Mouse (Mus musculus) MEL (cell line): ENCODE measurements around the gene Bcas2. TPM values are rescaled to one million over a fixed set of nuclear protein-coding genes. Genes with fewer than 3 reads are reported as not detected.
"Not testable (repeated sequence)": the region's sequence is repeated elsewhere in the genome, so short reads cannot be mapped to it uniquely, and the experiment has no call there.

Experiments
- DNase-seq: peaks from one replicate; pipeline ENCODE4 v3.0.0; 2011; ENCODE audit warnings: low read depth, low spot score
- H3K27ac ChIP-seq: 2 replicates; pipeline ENCODE4 v1.5.1; 2012; ENCODE audit warnings: low read depth, mild to moderate bottlenecking, control low read depth, low read length, moderate library complexity; ENCODE audit not compliant: control insufficient read depth
- H3K27me3 ChIP-seq, 2 experiments: fragments of 150-350 bp in 1 of 2; sonication (generic) in 1 of 2; 2 replicates each; pipeline ENCODE4 v1.6.1; 2012; ENCODE audit warnings: low read length in 2 of 2, mild to moderate bottlenecking in 2 of 2, improper control_type of control experiment in 1 of 2, moderate library complexity in 1 of 2; ENCODE audit not compliant: insufficient read depth in 2 of 2, control insufficient read depth in 1 of 2
- H3K36me3 ChIP-seq, 2 experiments: 2 replicates each; pipeline ENCODE4 v1.6.1; 2012 to 2014; ENCODE audit warnings: low read length in 2 of 2, improper control_type of control experiment in 1 of 2, inconsistent platforms in 1 of 2, mild to moderate bottlenecking in 1 of 2; ENCODE audit not compliant: insufficient read depth in 2 of 2, control insufficient read depth in 1 of 2
- H3K4me1 ChIP-seq, 2 experiments: fragments of 150-350 bp in 1 of 2; sonication (generic) in 1 of 2; 2 replicates each; pipeline ENCODE4 v1.6.1; 2012; ENCODE audit warnings: low read length in 2 of 2, improper control_type of control experiment in 1 of 2, mild to moderate bottlenecking in 1 of 2; ENCODE audit not compliant: insufficient read depth in 2 of 2, control insufficient read depth in 1 of 2
- H3K4me3 ChIP-seq, 2 experiments: fragments of 150-350 bp in 1 of 2; sonication (generic) in 1 of 2; 2 replicates each; pipeline ENCODE4 v1.5.1; 2012; ENCODE audit warnings: low read depth in 2 of 2, low read length in 2 of 2, mild to moderate bottlenecking in 2 of 2, moderate library complexity in 2 of 2, control low read depth in 1 of 2, improper control_type of control experiment in 1 of 2; ENCODE audit not compliant: control insufficient read depth in 1 of 2, insufficient read depth in 1 of 2
- H3K79me2 ChIP-seq: 2 replicates; pipeline ENCODE4 v1.6.1; 2012; ENCODE audit warnings: mild to moderate bottlenecking, low read length, moderate library complexity; ENCODE audit not compliant: control insufficient read depth, poor library complexity, insufficient read depth
- H3K9ac ChIP-seq: 2 replicates; pipeline ENCODE4 v1.6.1; 2012; ENCODE audit warnings: low read depth, mild to moderate bottlenecking, control low read depth, low read length, moderate library complexity; ENCODE audit not compliant: control insufficient read depth, poor library complexity, severe bottlenecking
- H3K9me3 ChIP-seq: fragments of 150-350 bp; sonication (generic); replicated peaks from 2 replicates; pipeline ENCODE4 v1.6.1; 2012; ENCODE audit warnings: mild to moderate bottlenecking, low read length, improper control_type of control experiment, moderate library complexity; ENCODE audit not compliant: insufficient read depth
- CHD1 ChIP-seq: IDR thresholded peaks from 2 replicates; pipeline ENCODE4 v1.6.1; 2012; ENCODE audit warnings: low read depth, mild to moderate bottlenecking, inconsistent platforms, low read length, improper control_type of control experiment
- CHD2 ChIP-seq: IDR thresholded peaks from 2 replicates; pipeline ENCODE4 v1.6.1; 2011; ENCODE audit warnings: low read length, improper control_type of control experiment
- GATA1 ChIP-seq: IDR thresholded peaks from 2 replicates; pipeline ENCODE4 v1.6.1; 2011; ENCODE audit warnings: low read depth, low read length, improper control_type of control experiment
- JUND ChIP-seq: IDR thresholded peaks from 2 replicates; pipeline ENCODE4 v1.6.1; 2011; ENCODE audit warnings: low read depth, mild to moderate bottlenecking, improper control_type of control experiment, low read length
- KAT2A ChIP-seq: conservative IDR thresholded peaks from 2 replicates; pipeline ENCODE4 v1.6.1; 2012; ENCODE audit warnings: low read depth, low read length, improper control_type of control experiment, inconsistent platforms
- MAFK ChIP-seq: IDR thresholded peaks from 2 replicates; pipeline ENCODE4 v1.6.1; 2011; ENCODE audit warnings: low read depth, mild to moderate bottlenecking, low read length, improper control_type of control experiment, borderline replicate concordance
- MAX ChIP-seq: IDR thresholded peaks from 2 replicates; pipeline ENCODE4 v1.6.1; 2011; ENCODE audit warnings: low read length, improper control_type of control experiment
- MEF2A ChIP-seq: IDR thresholded peaks from 2 replicates; pipeline ENCODE4 v1.6.1; 2014; ENCODE audit warnings: low read depth, mild to moderate bottlenecking, inconsistent platforms, low read length, improper control_type of control experiment; ENCODE audit not compliant: poor library complexity, insufficient replicate concordance, severe bottlenecking; ENCODE audit errors: extremely low read depth
- NELFE ChIP-seq: IDR thresholded peaks from 2 replicates; pipeline ENCODE4 v1.6.1; 2011; ENCODE audit warnings: low read depth, low read length, improper control_type of control experiment
- NRF1 ChIP-seq: IDR thresholded peaks from 2 replicates; pipeline ENCODE4 v1.6.1; 2014; ENCODE audit warnings: low read depth, mild to moderate bottlenecking, inconsistent platforms, low read length, improper control_type of control experiment, moderate library complexity; ENCODE audit not compliant: poor library complexity, insufficient read depth, severe bottlenecking
- POLR2A ChIP-seq, 2 experiments: IDR thresholded peaks; 2 replicates each; pipeline ENCODE4 v1.6.1; 2011 to 2012; ENCODE audit warnings: low read length in 2 of 2, mild to moderate bottlenecking in 2 of 2, control low read depth in 1 of 2, improper control_type of control experiment in 1 of 2, low read depth in 1 of 2, moderate library complexity in 1 of 2; ENCODE audit not compliant: control insufficient read depth in 1 of 2, insufficient read depth in 1 of 2, poor library complexity in 1 of 2
- POLR2AphosphoS2 ChIP-seq: IDR thresholded peaks from 2 replicates; pipeline ENCODE4 v1.6.1; 2011; ENCODE audit warnings: low read length, improper control_type of control experiment
- POLR2AphosphoS5 ChIP-seq: IDR thresholded peaks from 2 replicates; pipeline ENCODE4 v1.6.1; 2012; ENCODE audit warnings: low read depth, borderline replicate concordance, mild to moderate bottlenecking, inconsistent platforms, low read length, moderate library complexity, mixed read lengths
- RAD21 ChIP-seq: IDR thresholded peaks from 2 replicates; pipeline ENCODE4 v1.6.1; 2011; ENCODE audit warnings: mild to moderate bottlenecking, low read depth, low read length, improper control_type of control experiment
- RCOR1 ChIP-seq: IDR thresholded peaks from 2 replicates; pipeline ENCODE4 v1.6.1; 2012; ENCODE audit warnings: low read depth, mild to moderate bottlenecking, inconsistent platforms, low read length, improper control_type of control experiment
- SIN3A ChIP-seq: IDR thresholded peaks from 2 replicates; pipeline ENCODE4 v1.6.1; 2012; ENCODE audit warnings: low read length, improper control_type of control experiment, inconsistent platforms
- TAL1 ChIP-seq: IDR thresholded peaks from 2 replicates; pipeline ENCODE4 v1.6.1; 2012; ENCODE audit warnings: mild to moderate bottlenecking, inconsistent platforms, low read length, moderate library complexity, mixed read lengths
- TBP ChIP-seq: IDR thresholded peaks from 2 replicates; pipeline ENCODE4 v1.8.0; 2011; ENCODE audit warnings: low read depth, low read length, improper control_type of control experiment
- TCF12 ChIP-seq: IDR thresholded peaks from 2 replicates; pipeline ENCODE4 v1.6.1; 2014; ENCODE audit warnings: low read depth, mild to moderate bottlenecking, inconsistent platforms, low read length, improper control_type of control experiment, moderate library complexity
- UBTF ChIP-seq: IDR thresholded peaks from 2 replicates; pipeline ENCODE4 v1.6.1; 2012; ENCODE audit warnings: low read depth, mild to moderate bottlenecking, inconsistent platforms, low read length, improper control_type of control experiment, moderate library complexity, borderline replicate concordance; ENCODE audit not compliant: insufficient read depth
- ZC3H11A ChIP-seq: IDR thresholded peaks from 2 replicates; pipeline ENCODE4 v1.6.1; 2012; ENCODE audit warnings: low read depth, mild to moderate bottlenecking, inconsistent platforms, low read length, improper control_type of control experiment
- ZNF384 ChIP-seq: IDR thresholded peaks from 2 replicates; pipeline ENCODE4 v1.6.1; 2012; ENCODE audit warnings: low read depth, mild to moderate bottlenecking, inconsistent platforms, low read length, improper control_type of control experiment
- polyA plus RNA-seq, 2 experiments: library from polyadenylated mRNA; stranded (reverse) in 1 of 2; unstranded in 1 of 2; fragments of >175 nt in 1 of 2; fragments of >200 nt in 1 of 2; gene quantifications; 2 replicates each; pipeline versions ENCODE4 v1.2.1 to v1.2.4; 2012; ENCODE audit warnings: low replicate concordance in 2 of 2, low read depth in 1 of 2; ENCODE audit not compliant: insufficient read length in 2 of 2, insufficient read depth in 1 of 2, missing spikeins in 1 of 2
- total RNA-seq: library from RNA; depleted of rRNA; stranded (reverse); fragments of 300-350 nt; gene quantifications from 2 replicates; pipeline ENCODE4 v1.2.3, GENCODE M21; 2012

Bcas2 gene
- total and polyA plus RNA-seq, 3 experiments, result 117 to 166 TPM; not detected in 1

GRCm38 (mm10) chr3:103196320-103196823 is 24.9 kb downstream of the Bcas2 start (continued):
- no peak for TF ChIP-seq NRF1
- TF ChIP-seq SIN3A, result no peak
- TF ChIP-seq ZC3H11A, result no peak
- TF ChIP-seq CHD1, result no peak
- TF ChIP-seq KAT2A, result no peak
- no peak for TF ChIP-seq TBP
- peak; percentile 99 for TF ChIP-seq TAL1
- no peak for TF ChIP-seq JUND
- no peak for TF ChIP-seq POLR2AphosphoS2
- TF ChIP-seq MAX, result no peak
- peak; percentile 99 for TF ChIP-seq TCF12

- Histone ChIP-seq H3K27me3 (no peaks in the 10 kb centered on the region), H3K4me3 (no peak overlapping the region), H3K36me3 (peaks cover 0 to 3% of the 10 kb centered on the region in 2 experiments; a peak in 2 of 4 replicates), H3K9me3 (no peaks in the 10 kb centered on the region; the same call in 1 of the 2 replicates), H3K27ac (no peak overlapping the region), H3K79me2 (no peaks in the 10 kb centered on the region), H3K4me1 (peaks cover 2 to 6% of the 10 kb centered on the region in 2 experiments; a peak in 2 of 4 replicates), H3K9ac (no peak overlapping the region)
- DNase-seq, result no peak
- no peak for TF ChIP-seq RAD21
- TF ChIP-seq NELFE, result no peak
- TF ChIP-seq SIN3A, result no peak
- TF ChIP-seq GATA1, result no peak
- TF ChIP-seq CHD2, result no peak
- TF ChIP-seq MAFK, result no peak
- no peak for TF ChIP-seq KAT2A
- no peak for TF ChIP-seq POLR2A (IDR thresholded peaks at IDR 0.05; ENCODE audit: control insufficient read depth in 1 of 2, insufficient read depth in 1 of 2, low read depth in 1 of 2, low read length in 2 of 2, poor library complexity in 1 of 2)
- no peak for TF ChIP-seq ZNF384
- TF ChIP-seq POLR2AphosphoS5, result no peak
- no peak for TF ChIP-seq RCOR1
- TF ChIP-seq UBTF, result no peak
- TF ChIP-seq MEF2A, result no peak
Measured at GRCm38 (mm10) chr3:103199386-103199785, 27.9 kb downstream of the Bcas2 start.

- not testable (repeated sequence) for H3K27ac ChIP-seq, H3K27me3 ChIP-seq, H3K4me1 ChIP-seq, H3K4me3 ChIP-seq, H3K9me3 ChIP-seq, DNase-seq, H3K36me3 ChIP-seq, H3K79me2 ChIP-seq, H3K9ac ChIP-seq
Measured at GRCm38 (mm10) chr3:103201105-103201504, 29.6 kb downstream of the Bcas2 start.
